Mouse (Mus musculus): Measurements from ENCODE around the gene Plekhm2. TPM values are rescaled to one million over a fixed set of nuclear protein-coding genes. Genes with fewer than 3 reads are reported as not detected.

The Plekhm2 gene
- polyA plus RNA-seq, 1 experiment: not detected

DNA sequence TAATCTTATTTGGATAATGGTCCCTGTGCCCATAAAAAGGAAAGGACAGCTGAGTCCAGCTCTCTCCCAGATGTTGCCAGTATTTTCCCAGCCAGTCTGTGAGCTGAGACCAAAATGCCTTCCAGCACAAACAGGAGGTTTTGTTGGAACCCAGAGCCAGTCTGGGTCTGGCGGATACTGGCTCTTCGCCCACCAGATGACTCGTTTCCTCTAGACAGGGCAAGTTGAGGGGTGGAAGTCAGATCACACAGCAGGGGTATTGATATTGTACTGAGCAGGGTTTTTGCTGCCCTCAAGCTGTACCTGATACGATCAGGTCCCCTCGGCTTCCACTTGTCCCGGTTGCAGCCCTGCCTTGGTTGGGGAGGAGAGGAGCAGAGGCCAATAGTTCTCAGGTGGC is 55.2 kb downstream of the Plekhm2 start:
- 73% methylated on average over 6 of the region's 6 CpGs for WGBS
- Histone ChIP-seq H3K4me1 (ENCODE audit: control insufficient read depth, insufficient read depth, low read length) (no peaks in the 10 kb centered on the region), H3K4me3 (ENCODE audit: insufficient read depth, low read depth, low read length) (no peak overlapping the region), H3K27ac (ENCODE audit: insufficient read depth, low read depth, low read length) (no peak overlapping the region)
- TF ChIP-seq CTCF (IDR thresholded peaks at IDR 0.05; ENCODE audit: insufficient read depth, low read depth, low read length) (no peak), POLR2A (IDR thresholded peaks at IDR 0.05; ENCODE audit: insufficient read depth, low read depth, low read length) (no peak)

GRCm38 (mm10) chr4:141605861-141606260 is 58.8 kb downstream of the Plekhm2 start, which contains the start of gene Fblim1:
TSS of gene Fblim1 (minus strand) at chr4:141606096.
- no peak within 1 kb of the TSS for H3K27ac ChIP-seq (ENCODE audit: insufficient read depth, low read depth, low read length)
- no peak for TF ChIP-seq CTCF (IDR thresholded peaks at IDR 0.05; ENCODE audit: insufficient read depth, low read depth, low read length)
- no peak for TF ChIP-seq POLR2A (IDR thresholded peaks at IDR 0.05; ENCODE audit: insufficient read depth, low read depth, low read length)
- 88% methylated on average over 11 of the region's 11 CpGs for WGBS
- H3K4me3 ChIP-seq (ENCODE audit: insufficient read depth, low read depth, low read length): no peak within 1 kb of the TSS
- peaks cover 3% of the 10 kb centered on the region; the same call in 1 of the 2 replicates for H3K4me1 ChIP-seq (ENCODE audit: control insufficient read depth, insufficient read depth, low read length)

GRCm38 (mm10) chr4:141605421-141605820 is 59.3 kb downstream of the Plekhm2 start:
- Histone ChIP-seq H3K4me3 (ENCODE audit: insufficient read depth, low read depth, low read length) (no peak overlapping the region), H3K27ac (ENCODE audit: insufficient read depth, low read depth, low read length) (no peak overlapping the region), H3K4me1 (ENCODE audit: control insufficient read depth, insufficient read depth, low read length) (peaks cover 3% of the 10 kb centered on the region; the same call in 1 of the 2 replicates)
- TF ChIP-seq POLR2A (IDR thresholded peaks at IDR 0.05; ENCODE audit: insufficient read depth, low read depth, low read length): no peak
- TF ChIP-seq CTCF (IDR thresholded peaks at IDR 0.05; ENCODE audit: insufficient read depth, low read depth, low read length): no peak
- 94% methylated on average over 5 of the region's 5 CpGs for WGBS

GRCm38 (mm10) chr4:141604493-141604892 is 60.2 kb downstream of the Plekhm2 start:
- TF ChIP-seq CTCF (IDR thresholded peaks at IDR 0.05; ENCODE audit: insufficient read depth, low read depth, low read length) (no peak), POLR2A (IDR thresholded peaks at IDR 0.05; ENCODE audit: insufficient read depth, low read depth, low read length) (no peak)

GRCm38 (mm10) chr4:141603921-141604320 is 60.8 kb downstream of the Plekhm2 start:
- Histone ChIP-seq H3K4me1 (ENCODE audit: control insufficient read depth, insufficient read depth, low read length) (peaks cover 14% of the 10 kb centered on the region), H3K27ac (ENCODE audit: insufficient read depth, low read depth, low read length) (no peak overlapping the region), H3K4me3 (ENCODE audit: insufficient read depth, low read depth, low read length) (no peak overlapping the region)
- 70% methylated on average over 4 of the region's 4 CpGs for WGBS
- TF ChIP-seq CTCF (IDR thresholded peaks at IDR 0.05; ENCODE audit: insufficient read depth, low read depth, low read length): no peak
- TF ChIP-seq POLR2A (IDR thresholded peaks at IDR 0.05; ENCODE audit: insufficient read depth, low read depth, low read length): no peak

More at GRCm38 (mm10) chr4:141604493-141604892, 60.2 kb downstream of the Plekhm2 start:
- H3K4me1 ChIP-seq (ENCODE audit: control insufficient read depth, insufficient read depth, low read length): peaks cover 8% of the 10 kb centered on the region
- H3K4me3 ChIP-seq (ENCODE audit: insufficient read depth, low read depth, low read length): no peak overlapping the region
- WGBS: 66% methylated on average over 8 of the region's 8 CpGs
- H3K27ac ChIP-seq (ENCODE audit: insufficient read depth, low read depth, low read length): no peak overlapping the region

DNA sequence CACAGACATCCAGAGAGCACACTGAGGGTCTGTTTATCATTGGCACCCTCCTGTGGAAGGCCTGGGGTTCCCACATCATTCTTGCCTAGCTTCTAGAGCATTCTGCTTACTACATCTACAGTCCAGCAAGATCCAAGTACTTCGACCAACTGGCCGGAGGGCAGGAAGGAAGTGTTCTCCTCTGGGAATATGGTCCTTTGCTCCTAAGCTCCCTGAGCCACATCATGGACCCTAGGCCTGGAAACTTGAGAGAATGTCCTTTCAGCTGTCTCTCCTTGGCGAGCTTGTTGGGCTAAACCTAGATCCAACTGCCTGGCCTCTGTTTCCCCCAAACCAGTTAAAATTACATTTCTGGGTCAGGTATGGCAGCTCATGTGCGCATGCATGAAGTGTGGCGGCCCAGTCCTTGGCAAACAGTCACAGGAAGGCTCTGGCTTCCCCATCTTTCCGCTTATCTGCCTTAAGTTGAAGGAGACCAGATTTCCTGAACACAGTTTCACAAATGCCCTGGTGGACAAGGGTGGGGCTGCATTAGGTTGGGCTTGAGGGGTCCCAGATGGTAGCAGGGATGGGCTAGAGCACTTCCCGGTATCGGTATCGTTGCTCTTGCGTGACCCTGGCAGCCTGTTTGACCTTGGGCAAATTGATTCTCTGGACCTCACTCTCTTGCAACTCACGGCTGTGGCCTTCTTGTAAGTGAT is 62.0 kb downstream of the Plekhm2 start:
- no peak for TF ChIP-seq POLR2A (IDR thresholded peaks at IDR 0.05; ENCODE audit: insufficient read depth, low read depth, low read length)
- TF ChIP-seq CTCF (IDR thresholded peaks at IDR 0.05; ENCODE audit: insufficient read depth, low read depth, low read length): no peak
- Histone ChIP-seq H3K27ac (ENCODE audit: insufficient read depth, low read depth, low read length) (no peak overlapping the region), H3K4me3 (ENCODE audit: insufficient read depth, low read depth, low read length) (no peak overlapping the region), H3K4me1 (ENCODE audit: control insufficient read depth, insufficient read depth, low read length) (peaks cover 18% of the 10 kb centered on the region)
- WGBS: 95% methylated on average over 11 of the region's 11 CpGs

GRCm38 (mm10) chr4:141601148-141601862 is 63.4 kb downstream of the Plekhm2 start:
- TF ChIP-seq POLR2A (IDR thresholded peaks at IDR 0.05; ENCODE audit: insufficient read depth, low read depth, low read length) (no peak), CTCF (IDR thresholded peaks at IDR 0.05; ENCODE audit: insufficient read depth, low read depth, low read length) (no peak)
- Histone ChIP-seq H3K4me1 (ENCODE audit: control insufficient read depth, insufficient read depth, low read length) (peaks cover 18% of the 10 kb centered on the region), H3K27ac (ENCODE audit: insufficient read depth, low read depth, low read length) (no peak overlapping the region), H3K4me3 (ENCODE audit: insufficient read depth, low read depth, low read length) (no peak overlapping the region)
- WGBS: 70% methylated on average over 12 of the region's 12 CpGs

DNA sequence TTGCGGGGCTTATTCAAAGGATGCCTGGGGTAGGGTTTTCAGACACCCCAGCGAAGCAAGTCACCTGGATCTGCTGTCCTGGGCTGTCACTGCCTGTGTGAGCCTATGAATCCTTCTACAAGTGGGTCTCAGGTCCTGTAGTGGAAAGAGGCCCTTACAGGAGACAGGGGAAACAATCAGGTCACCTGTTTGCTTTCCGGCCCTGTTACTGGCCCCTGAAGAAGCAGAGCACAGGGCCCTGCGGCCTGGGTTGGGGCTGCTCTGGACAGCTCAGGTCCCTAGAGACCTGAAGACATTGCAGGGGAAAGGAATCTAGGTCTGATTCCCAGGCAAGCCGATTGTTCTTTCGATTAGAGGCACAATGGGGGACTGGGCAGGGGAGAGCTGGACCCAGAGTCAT is 64.3 kb downstream of the Plekhm2 start:
- Histone ChIP-seq H3K27ac (ENCODE audit: insufficient read depth, low read depth, low read length) (no peak overlapping the region), H3K4me3 (ENCODE audit: insufficient read depth, low read depth, low read length) (no peak overlapping the region), H3K4me1 (ENCODE audit: control insufficient read depth, insufficient read depth, low read length) (peaks cover 18% of the 10 kb centered on the region)
- 66% methylated on average over 6 of the region's 6 CpGs for WGBS
- TF ChIP-seq CTCF (IDR thresholded peaks at IDR 0.05; ENCODE audit: insufficient read depth, low read depth, low read length) (no peak), POLR2A (IDR thresholded peaks at IDR 0.05; ENCODE audit: insufficient read depth, low read depth, low read length) (no peak)

Data from olfactory bulb, adult 2 months (tissue).